Mouse (Mus musculus) liver, postnatal 0 days (tissue): Measurements from ENCODE around the gene Rnf186. TPM values are rescaled to one million over a fixed set of nuclear protein-coding genes. Genes with fewer than 3 reads are reported as not detected.

Source experiments
- ATAC-seq: fragments of 200-750 bp; cut with Nextera tagmentation; 2 replicates; pipeline ENCODE4 v1.8.0; 2017; ENCODE audit warnings: mild to moderate bottlenecking, moderate library complexity
- DNase-seq: peaks from one replicate; pipeline ENCODE4 v3.0.0-alpha.2; 2016
- H3K27ac ChIP-seq: fragments of 300-500 bp; sonication (generic); 2 replicates; pipeline ENCODE4 v1.5.1; 2014; ENCODE audit warnings: antibody characterized with exemption, moderate library complexity, mild to moderate bottlenecking, low read depth
- H3K27me3 ChIP-seq: fragments of 300-500 bp; sonication (generic); 2 replicates; pipeline ENCODE4 v1.6.1; 2014; ENCODE audit warnings: low read length, control low read depth, mixed read lengths; ENCODE audit not compliant: insufficient read depth
- H3K36me3 ChIP-seq: fragments of 300-500 bp; sonication (generic); replicated peaks from 2 replicates; pipeline ENCODE4 v1.6.1; 2014; ENCODE audit warnings: mild to moderate bottlenecking, control low read depth, low read length, moderate library complexity, mixed read lengths; ENCODE audit not compliant: insufficient read depth
- H3K4me1 ChIP-seq: fragments of 300-500 bp; sonication (generic); 2 replicates; pipeline ENCODE4 v1.6.1; 2014; ENCODE audit warnings: antibody characterized with exemption, mild to moderate bottlenecking, control low read depth; ENCODE audit not compliant: insufficient read depth
- H3K4me2 ChIP-seq: fragments of 300-500 bp; sonication (generic); 2 replicates; pipeline ENCODE4 v1.6.1; 2014; ENCODE audit warnings: low read depth, mild to moderate bottlenecking, low read length, moderate library complexity, mixed read lengths
- H3K4me3 ChIP-seq: fragments of 300-500 bp; sonication (generic); 2 replicates; pipeline ENCODE4 v1.5.1; 2014; ENCODE audit warnings: low read depth, low read length
- H3K9ac ChIP-seq: fragments of 300-500 bp; sonication (generic); replicated peaks from 2 replicates; pipeline ENCODE4 v1.6.1; 2014; ENCODE audit warnings: mild to moderate bottlenecking, moderate library complexity
- H3K9me3 ChIP-seq: fragments of 300-500 bp; sonication (generic); 2 replicates; pipeline ENCODE4 v1.6.1; 2016; ENCODE audit warnings: mild to moderate bottlenecking, control low read depth, low read length, mixed read lengths
- CTCF ChIP-seq: sonication (generic); IDR thresholded peaks from 2 replicates; pipeline ENCODE4 v1.5.1; 2016; ENCODE audit warnings: antibody characterized with exemption, low read depth
- EP300 ChIP-seq: IDR thresholded peaks from 2 replicates; pipeline ENCODE4 v1.6.1; 2016; ENCODE audit warnings: antibody characterized with exemption, low read depth, mild to moderate bottlenecking
- whole genome bisulfite sequencing: fragments of 180-500 bp; shearing (Covaris S2); extraction: QIAGEN DNeasy Blood & Tissue Kit; methylation state at CpG from one replicate; pipeline ENCODE4 v1.1.7; 2014; ENCODE audit not compliant: insufficient replicate concordance; 5-methylcytosine and 5-hydroxymethylcytosine counted together
- polyA plus RNA-seq: library from polyadenylated mRNA; unstranded; fragments of >200 nt; fragmentation: Nextera tagmentation; extraction: Ambion mirVana; gene quantifications from 2 replicates; pipeline ENCODE4 v1.2.1, GENCODE M21; 2015

Gene Rnf186
- polyA plus RNA-seq, 1 experiment from 2014 or later = 0.36 TPM

DNA sequence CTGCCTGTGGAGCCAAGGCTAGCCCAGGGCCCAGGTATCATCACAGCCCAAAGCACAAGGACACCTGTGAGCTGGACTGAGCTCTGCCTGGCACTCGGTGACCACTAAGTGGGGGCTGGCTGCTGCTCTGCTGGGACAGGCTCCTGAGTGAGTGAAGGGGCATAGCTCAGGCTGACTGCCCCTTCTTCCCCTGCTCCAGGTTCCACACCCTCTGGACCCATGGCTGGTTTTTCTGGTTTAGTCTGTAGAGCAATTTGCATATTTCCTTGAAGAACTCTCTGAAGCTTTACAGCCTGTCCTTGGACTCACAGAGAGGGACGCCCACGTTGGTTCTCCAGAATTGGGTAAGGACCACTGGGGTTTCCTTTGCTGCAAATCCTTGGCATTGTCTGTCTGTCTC is 16.5 kb downstream of the Rnf186 start:
- no peak for ATAC-seq

DNA sequence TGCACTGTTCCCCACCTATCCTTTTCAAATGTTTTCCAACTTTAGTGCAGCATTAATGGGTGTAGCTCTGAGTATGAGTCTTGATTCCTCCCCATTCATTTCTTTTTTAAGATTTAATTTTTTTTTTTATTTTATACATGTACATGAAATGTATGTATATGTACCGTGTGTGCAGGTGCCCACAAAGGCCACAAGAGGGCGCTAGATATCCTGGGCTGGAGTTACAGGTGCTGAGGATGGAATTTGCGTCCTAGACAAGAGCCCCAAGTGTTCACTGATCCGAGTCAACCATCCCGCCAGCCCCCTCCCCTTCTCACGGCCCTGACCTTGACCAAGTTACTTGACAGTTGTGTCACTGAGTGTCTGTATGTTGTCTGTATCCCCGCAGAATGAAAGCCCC is 17.8 kb downstream of the Rnf186 start:
- Histone ChIP-seq H3K4me1 (0 out of 2 replicates have a peak, but pooled peaks cover 2% of the 10 kb centered on the region), H3K27ac (no peak overlapping the region), H3K9ac (no peak overlapping the region), H3K27me3 (no peaks in the 10 kb centered on the region), H3K36me3 (0 out of 2 replicates have a peak, but pooled peaks cover 5% of the 10 kb centered on the region), H3K4me3 (no peak overlapping the region), H3K9me3 (no peaks in the 10 kb centered on the region), H3K4me2 (no peak overlapping the region)
- no peak for ATAC-seq
- TF ChIP-seq CTCF (peak; percentile 43), EP300 (no peak)
- WGBS = 76% methylated on average over 7 of the region's 7 CpGs
- DNase-seq = no peak

More for the DNA sequence above, 16.5 kb downstream of the Rnf186 start:
- Histone ChIP-seq H3K27me3 (no peaks in the 10 kb centered on the region), H3K4me3 (no peak overlapping the region), H3K9me3 (no peaks in the 10 kb centered on the region), H3K36me3 (0 out of 2 replicates have a peak, but pooled peaks cover 2% of the 10 kb centered on the region), H3K4me2 (no peak overlapping the region), H3K27ac (no peak overlapping the region), H3K9ac (no peak overlapping the region), H3K4me1 (0 out of 2 replicates have a peak, but pooled peaks cover 2% of the 10 kb centered on the region)
- no peak for DNase-seq
- WGBS = 76% methylated on average over 3 of the region's 3 CpGs
- TF ChIP-seq CTCF (no peak), EP300 (no peak)

DNA sequence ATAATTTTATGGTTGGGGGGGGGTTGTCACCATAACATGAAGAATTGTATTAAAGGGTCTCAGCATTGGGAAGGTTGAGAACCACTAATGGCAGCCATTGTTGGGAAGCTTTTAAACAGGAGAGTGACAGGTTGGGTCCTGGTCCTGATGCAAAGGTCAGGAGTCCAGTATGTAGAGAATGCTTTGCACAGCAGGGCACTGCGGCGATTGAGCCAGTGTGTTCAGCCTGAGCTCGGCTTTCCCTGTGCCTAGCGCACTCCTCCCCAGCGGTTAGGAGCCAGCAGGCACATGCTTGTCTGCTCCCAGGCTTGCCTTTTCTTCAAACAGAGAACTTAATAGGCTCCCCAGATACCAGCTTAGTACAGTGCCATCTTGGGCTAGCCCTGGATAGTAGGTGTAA is 19.4 kb downstream of the Rnf186 start:
- H3K9ac ChIP-seq = no peak overlapping the region
- ATAC-seq (peak; percentile 56; the same call in 1 of the 2 replicates), DNase-seq (no peak)
- no peak overlapping the region for H3K4me2 ChIP-seq
- no peak overlapping the region for H3K27ac ChIP-seq
- H3K27me3 ChIP-seq = no peaks in the 10 kb centered on the region
- H3K4me1 ChIP-seq = 0 out of 2 replicates have a peak, but pooled peaks cover 2% of the 10 kb centered on the region
- 0 out of 2 replicates have a peak, but pooled peaks cover 5% of the 10 kb centered on the region for H3K36me3 ChIP-seq
- no peak overlapping the region for H3K4me3 ChIP-seq
- TF ChIP-seq EP300 (no peak), CTCF (no peak)
- H3K9me3 ChIP-seq = no peaks in the 10 kb centered on the region
- WGBS = 63% methylated on average over 5 of the region's 5 CpGs

DNA sequence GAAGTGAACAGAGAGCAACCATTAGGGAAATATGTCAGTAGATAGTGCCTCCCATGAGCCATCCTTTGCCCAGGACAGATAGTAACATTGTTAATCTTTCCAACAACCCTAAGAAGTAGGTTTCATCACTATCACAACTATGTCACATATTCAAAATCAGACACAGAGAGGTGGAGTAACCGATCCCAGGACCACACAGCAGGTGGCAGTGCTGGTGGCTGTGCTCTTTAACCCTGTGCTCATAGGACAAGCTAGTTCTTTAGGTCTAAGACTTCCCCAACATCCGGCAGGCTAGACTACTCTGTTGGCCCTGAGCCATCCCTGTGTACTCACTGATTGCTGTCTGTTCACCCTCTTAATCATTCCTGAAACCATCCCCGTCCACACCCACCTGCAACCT is 27.5 kb downstream of the Rnf186 start:
- no peak overlapping the region for H3K4me3 ChIP-seq
- H3K36me3 ChIP-seq = peaks cover 17% of the 10 kb centered on the region; the same call in 1 of the 2 replicates
- no peak for ATAC-seq
- DNase-seq = no peak
- no peaks in the 10 kb centered on the region; the same call in 1 of the 2 replicates for H3K9me3 ChIP-seq
- no peaks in the 10 kb centered on the region for H3K27me3 ChIP-seq
- no peak for TF ChIP-seq EP300
- no peak for TF ChIP-seq CTCF
- H3K4me1 ChIP-seq = no peaks in the 10 kb centered on the region
- no peak overlapping the region for H3K4me2 ChIP-seq
- WGBS = 72% methylated on average over 3 of the region's 3 CpGs
- H3K9ac ChIP-seq = no peak overlapping the region
- H3K27ac ChIP-seq = no peak overlapping the region

- 81% methylated on average over 5 of the region's 5 CpGs for WGBS
- DNase-seq = peak; percentile 38
- no peak overlapping the region for H3K9ac ChIP-seq
These were observed 29.5 kb downstream of the Rnf186 start for GRCm38 (mm10) chr4:138996410-138996809.

DNA sequence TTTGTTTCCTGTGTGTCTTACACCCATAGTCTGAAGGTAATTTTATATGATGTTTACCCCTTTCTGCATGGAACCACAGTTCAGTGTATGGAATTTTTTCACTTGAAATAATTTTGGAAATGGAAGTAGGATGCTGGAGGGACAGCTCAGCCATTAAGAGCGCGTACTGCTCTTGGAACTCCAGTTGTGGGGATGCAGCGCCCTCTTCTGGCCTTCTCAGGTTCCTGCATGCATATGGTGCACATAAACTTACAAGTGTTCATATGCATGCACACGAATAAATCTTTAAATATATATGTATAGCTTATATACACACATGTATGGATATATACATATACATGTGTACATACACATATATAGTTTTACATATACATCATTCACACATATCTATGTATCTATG is 30.2 kb downstream of the Rnf186 start:
- no peaks in the 10 kb centered on the region for H3K27me3 ChIP-seq

More at GRCm38 (mm10) chr4:138996410-138996809, 29.5 kb downstream of the Rnf186 start:
- no peak for TF ChIP-seq EP300
- TF ChIP-seq CTCF = peak; percentile 67
- peaks cover 14% of the 10 kb centered on the region; the same call in 1 of the 2 replicates for H3K36me3 ChIP-seq
- no peaks in the 10 kb centered on the region for H3K27me3 ChIP-seq
- H3K4me1 ChIP-seq = no peaks in the 10 kb centered on the region
- no peaks in the 10 kb centered on the region; the same call in 1 of the 2 replicates for H3K9me3 ChIP-seq
- no peak overlapping the region for H3K27ac ChIP-seq
- no peak overlapping the region for H3K4me2 ChIP-seq
- ATAC-seq = no peak
- no peak overlapping the region for H3K4me3 ChIP-seq

GRCm38 (mm10) chr4:138998611-138999010 is 31.7 kb downstream of the Rnf186 start:
- 0 out of 2 replicates have a peak, but pooled peaks cover 2% of the 10 kb centered on the region for H3K4me1 ChIP-seq
- no peak overlapping the region for H3K27ac ChIP-seq
- H3K9ac ChIP-seq = no peak overlapping the region
- no peak for TF ChIP-seq EP300
- no peak for TF ChIP-seq CTCF
- no peak overlapping the region for H3K4me3 ChIP-seq
- peaks cover 12% of the 10 kb centered on the region; the same call in 1 of the 2 replicates for H3K36me3 ChIP-seq
- no peak for ATAC-seq
- no peak for DNase-seq
- H3K27me3 ChIP-seq = no peaks in the 10 kb centered on the region
- H3K4me2 ChIP-seq = no peak overlapping the region
- 85% methylated on average over 11 of the region's 11 CpGs for WGBS
- H3K9me3 ChIP-seq = no peaks in the 10 kb centered on the region; the same call in 1 of the 2 replicates

More for the DNA sequence above, 30.2 kb downstream of the Rnf186 start:
- Histone ChIP-seq H3K4me3 (no peak overlapping the region), H3K36me3 (peaks cover 12% of the 10 kb centered on the region; the same call in 1 of the 2 replicates), H3K9me3 (no peaks in the 10 kb centered on the region; the same call in 1 of the 2 replicates), H3K9ac (no peak overlapping the region), H3K4me2 (no peak overlapping the region), H3K27ac (no peak overlapping the region), H3K4me1 (0 out of 2 replicates have a peak, but pooled peaks cover 2% of the 10 kb centered on the region)
- DNase-seq = no peak
- 79% methylated on average over 4 of the region's 4 CpGs for WGBS
- ATAC-seq = no peak
- peak; percentile 49 for TF ChIP-seq CTCF
- TF ChIP-seq EP300 = no peak
